In genomic region chr13:39924366-39924765, GRCm38 (mm10) we compare ENCODE assay signal across 19 mouse cellular contexts.
DNase-seq lines count a peak whose midpoint lies in the region.
"Had no signal": no experiment of that assay in that cellular context is flagged by ENCODE, and none has a peak within 500 bp of the region (broad histone marks: within the 10 kb centered on the region; RNA-seq: fewer than 3 reads in every experiment).

No protein-coding gene starts in this region.

- DNase-seq in ES-CJ7 (ENCODE audit: low read depth, low spot score), result peak; percentile 71
- peak; percentile 44 for DNase-seq in R1 (ENCODE audit: low read depth, low spot score)
- DNase-seq in ZHBTc4 (ENCODE audit: low read depth, low spot score), result peak; percentile 72
- DNase-seq in spleen, adult 12 weeks (ENCODE audit: low spot score), result no peak
- no peak for DNase-seq in urinary bladder, postnatal 25 days (ENCODE audit: low spot score)
- DNase-seq in adrenal gland, adult 2 months, result no peak
- DNase-seq: adrenal gland, adult 8-10 months; adrenal gland, postnatal 10 days; adrenal gland, postnatal 14 days; adrenal gland, postnatal 25 days; adrenal gland, postnatal 36 days; B cell, adult 2 months; cerebellum, adult 11 months; cerebellum, adult 11-12 months; cerebellum, adult 18-20 months; cerebellum, adult 2 months; cerebellum, adult 8-10 months; cerebellum, adult 9-10 months; cerebellum, adult 9-11 months had no signal

Comparison
In these comparisons a context has a peak if more than half of its experiments do, and no peak if none do; other contexts are left out.
1. DNase-seq: peak in ES-CJ7 (single experiment), R1 (single experiment) and ZHBTc4 (single experiment); none in spleen, adult 12 weeks (single experiment), urinary bladder, postnatal 25 days (single experiment) and adrenal gland, adult 2 months (single experiment).